Mouse (Mus musculus) neural tube, embryonic 11.5 days (tissue): ENCODE data around the gene Gpr18. TPM values are rescaled to one million over a fixed set of nuclear protein-coding genes. Genes with fewer than 3 reads are reported as not detected.
"Not testable (repeated sequence)": the region's sequence is repeated elsewhere in the genome, so short reads cannot be mapped to it uniquely, and the experiment has no call there.

Experiments
- ATAC-seq: fragments of 200-750 bp; cut with Nextera tagmentation; 2 replicates; pipeline ENCODE4 v1.8.0; 2017; ENCODE audit warnings: moderate number of reproducible peaks, mild to moderate bottlenecking, moderate TSS enrichment, moderate library complexity; ENCODE audit not compliant: insufficient read depth, low FRiP score, low TSS enrichment
- DNase-seq: peaks from one replicate; pipeline ENCODE4 v3.0.0-alpha.2; 2015; ENCODE audit warnings: low spot score
- H3K27ac ChIP-seq: fragments of 300-500 bp; sonication (generic); 2 replicates; pipeline ENCODE4 v1.5.1; 2014; ENCODE audit warnings: low read depth, mild to moderate bottlenecking, low read length
- H3K27me3 ChIP-seq: fragments of 300-500 bp; sonication (generic); 2 replicates; pipeline ENCODE4 v1.6.1; 2014; ENCODE audit warnings: mild to moderate bottlenecking, low read length, mixed read lengths; ENCODE audit not compliant: control insufficient read depth, insufficient read depth
- H3K36me3 ChIP-seq: fragments of 300-500 bp; sonication (generic); 2 replicates; pipeline ENCODE4 v1.6.1; 2014; ENCODE audit warnings: mild to moderate bottlenecking, low read length, moderate library complexity, mixed read lengths; ENCODE audit not compliant: control insufficient read depth, insufficient read depth
- H3K4me1 ChIP-seq: fragments of 300-500 bp; sonication (generic); 2 replicates; pipeline ENCODE4 v1.6.1; 2014; ENCODE audit warnings: low read length, mixed read lengths; ENCODE audit not compliant: control insufficient read depth, insufficient read depth
- H3K4me2 ChIP-seq: fragments of 300-500 bp; sonication (generic); 2 replicates; pipeline ENCODE4 v1.6.1; 2014; ENCODE audit warnings: low read depth, mild to moderate bottlenecking, moderate library complexity
- H3K4me3 ChIP-seq: fragments of 300-500 bp; sonication (generic); 2 replicates; pipeline ENCODE4 v1.5.1; 2014; ENCODE audit warnings: low read depth, low read length
- H3K9ac ChIP-seq: fragments of 300-500 bp; sonication (generic); 2 replicates; pipeline ENCODE4 v1.6.1; 2014; ENCODE audit warnings: mild to moderate bottlenecking, low read length
- H3K9me3 ChIP-seq: fragments of 300-500 bp; sonication (generic); 2 replicates; pipeline ENCODE4 v1.6.1; 2016; ENCODE audit warnings: low read length; ENCODE audit not compliant: control insufficient read depth
- WGBS: fragments of 180-500 bp; shearing (Covaris S2); extraction: QIAGEN DNeasy Blood & Tissue Kit; methylation state at CpG from one replicate; pipeline ENCODE4 v1.1.7; 2014; 5-methylcytosine and 5-hydroxymethylcytosine counted together
- polyA plus RNA-seq: library from polyadenylated mRNA; unstranded; fragments of >200 nt; fragmentation: Nextera tagmentation; extraction: Ambion mirVana; gene quantifications from 2 replicates; pipeline ENCODE4 v1.2.1, GENCODE M21; 2014

Gene Gpr18
- polyA plus RNA-seq, 1 experiment from 2014 or later = 0.15 TPM

DNA sequence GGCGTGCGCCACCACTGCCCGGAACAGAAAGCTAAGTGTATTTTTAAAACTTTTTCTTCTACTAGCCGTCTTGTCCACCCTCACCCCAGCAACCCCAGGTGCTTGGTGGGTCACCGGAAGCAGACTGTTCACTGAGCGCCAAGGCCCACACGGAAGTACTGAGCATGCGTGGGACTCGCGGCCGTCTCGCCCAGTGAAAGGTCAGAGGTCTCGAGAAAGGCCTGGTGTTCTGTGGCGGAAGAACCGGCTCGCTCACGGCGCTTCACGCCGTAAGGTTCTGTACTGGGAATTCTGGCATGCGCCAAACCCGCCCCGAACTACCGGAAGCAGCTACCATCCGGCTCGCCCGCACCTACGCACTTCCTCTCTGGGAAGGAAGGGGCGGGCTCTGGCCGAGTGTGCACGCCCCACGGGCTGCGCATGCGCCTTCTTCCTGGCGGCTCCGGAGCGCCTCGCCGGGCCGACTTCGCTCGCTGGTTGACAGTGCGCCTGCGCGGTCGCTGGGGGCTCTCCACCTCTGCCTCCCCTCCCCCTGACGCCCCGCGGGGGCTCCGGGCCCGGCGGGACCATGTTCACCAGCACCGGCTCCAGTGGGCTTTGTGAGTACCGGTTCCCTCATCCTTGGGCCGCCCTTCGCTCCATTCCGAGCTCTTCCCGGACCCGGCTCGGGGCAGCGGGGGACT is 37.3 kb downstream of the Gpr18 start, which contains the start of gene Ubac2:
TSS of gene Ubac2 (plus strand) at position 445 of the 683 bp plus-strand sequence.
- peak within 1 kb of the TSS; percentile 83 for H3K4me3 ChIP-seq
- DNase-seq = peak; percentile 99
- no peaks in the 10 kb centered on the region for H3K36me3 ChIP-seq
- no peaks in the 10 kb centered on the region for H3K27me3 ChIP-seq
- peak within 1 kb of the TSS; percentile 88 for H3K9ac ChIP-seq
- peak within 1 kb of the TSS; percentile 51 for H3K4me2 ChIP-seq
- peak within 1 kb of the TSS; percentile 84 for H3K27ac ChIP-seq
- no peaks in the 10 kb centered on the region for H3K9me3 ChIP-seq
- peak; percentile 97 for ATAC-seq
- WGBS = under 1% methylated on average over 61 of the region's 61 CpGs
- peaks cover 8% of the 10 kb centered on the region for H3K4me1 ChIP-seq

- Histone ChIP-seq H3K4me1 (peaks cover 8% of the 10 kb centered on the region), H3K9ac (peak overlapping the region; percentile 88), H3K27ac (peak overlapping the region; percentile 84), H3K27me3 (no peaks in the 10 kb centered on the region), H3K4me2 (peak overlapping the region; percentile 51), H3K36me3 (no peaks in the 10 kb centered on the region), H3K4me3 (peak overlapping the region; percentile 83), H3K9me3 (no peaks in the 10 kb centered on the region)
- DNase-seq (no peak), ATAC-seq (no peak)
- WGBS = 32% methylated on average over 8 of the region's 8 CpGs
Observed at GRCm38 (mm10) chr14:121877640-121878039, 37.9 kb downstream of the Gpr18 start.

- Histone ChIP-seq H3K4me2 (no peak overlapping the region), H3K36me3 (no peaks in the 10 kb centered on the region), H3K4me3 (no peak overlapping the region), H3K27me3 (no peaks in the 10 kb centered on the region), H3K27ac (no peak overlapping the region), H3K9ac (no peak overlapping the region), H3K4me1 (peaks cover 8% of the 10 kb centered on the region), H3K9me3 (no peaks in the 10 kb centered on the region)
- ATAC-seq (no peak), DNase-seq (no peak)
- WGBS = 86% methylated on average over 2 of the region's 2 CpGs
Observed at GRCm38 (mm10) chr14:121876860-121877259, 38.7 kb downstream of the Gpr18 start.

GRCm38 (mm10) chr14:121876190-121876589 is 39.4 kb downstream of the Gpr18 start:
- H3K36me3 ChIP-seq, H3K9me3 ChIP-seq, DNase-seq, H3K4me1 ChIP-seq, H3K27ac ChIP-seq, H3K4me2 ChIP-seq, ATAC-seq, H3K4me3 ChIP-seq, H3K9ac ChIP-seq, H3K27me3 ChIP-seq: not testable (repeated sequence)
- WGBS = 74% methylated on average over 2 of the region's 2 CpGs

GRCm38 (mm10) chr14:121873646-121874045 is 41.9 kb downstream of the Gpr18 start:
- H3K4me2 ChIP-seq = no peak overlapping the region
- no peak overlapping the region for H3K4me3 ChIP-seq
- H3K9ac ChIP-seq = no peak overlapping the region
- no peaks in the 10 kb centered on the region for H3K36me3 ChIP-seq
- no peaks in the 10 kb centered on the region for H3K27me3 ChIP-seq
- no peak for DNase-seq
- H3K4me1 ChIP-seq = no peaks in the 10 kb centered on the region
- H3K27ac ChIP-seq = no peak overlapping the region
- no peaks in the 10 kb centered on the region for H3K9me3 ChIP-seq
- ATAC-seq = no peak
- WGBS = 86% methylated on average over 4 of the region's 4 CpGs

- DNase-seq (no peak), ATAC-seq (no peak)
- H3K9ac ChIP-seq = no peak overlapping the region
- no peaks in the 10 kb centered on the region for H3K4me1 ChIP-seq
- no peaks in the 10 kb centered on the region for H3K36me3 ChIP-seq
- no peak overlapping the region for H3K4me3 ChIP-seq
- 76% methylated on average over 2 of the region's 2 CpGs for WGBS
- no peaks in the 10 kb centered on the region for H3K27me3 ChIP-seq
- no peak overlapping the region for H3K4me2 ChIP-seq
- no peaks in the 10 kb centered on the region for H3K9me3 ChIP-seq
- H3K27ac ChIP-seq = no peak overlapping the region
Observed at GRCm38 (mm10) chr14:121873172-121873571, 42.4 kb downstream of the Gpr18 start.

DNA sequence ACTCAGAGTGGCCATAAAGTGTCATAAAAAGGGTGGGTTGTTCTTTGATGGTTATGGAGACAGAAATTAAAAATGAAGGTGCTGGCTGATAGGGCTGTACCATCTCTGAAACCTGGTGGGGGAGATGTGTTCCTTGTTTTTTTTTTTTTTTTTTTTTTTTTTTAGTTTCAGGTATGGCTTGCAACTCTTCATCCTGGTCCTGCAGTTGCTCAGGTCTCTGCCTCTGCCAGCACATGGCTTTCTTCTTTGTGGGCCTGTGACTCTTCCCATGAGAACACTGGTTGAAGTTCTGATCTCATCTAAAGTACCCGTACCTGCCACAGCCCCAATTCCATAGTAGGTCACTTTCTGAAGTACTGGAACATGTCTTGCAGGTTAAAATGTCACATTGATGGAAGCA is 42.8 kb downstream of the Gpr18 start:
- no peaks in the 10 kb centered on the region for H3K36me3 ChIP-seq
- H3K27ac ChIP-seq = no peak overlapping the region
- WGBS = 86% methylated on average over 1 of the region's 1 CpGs
- ATAC-seq (no peak), DNase-seq (no peak)
- no peak overlapping the region for H3K4me2 ChIP-seq
- H3K4me1 ChIP-seq = no peaks in the 10 kb centered on the region
- no peak overlapping the region for H3K9ac ChIP-seq
- H3K27me3 ChIP-seq = no peaks in the 10 kb centered on the region
- no peaks in the 10 kb centered on the region for H3K9me3 ChIP-seq
- no peak overlapping the region for H3K4me3 ChIP-seq

DNA sequence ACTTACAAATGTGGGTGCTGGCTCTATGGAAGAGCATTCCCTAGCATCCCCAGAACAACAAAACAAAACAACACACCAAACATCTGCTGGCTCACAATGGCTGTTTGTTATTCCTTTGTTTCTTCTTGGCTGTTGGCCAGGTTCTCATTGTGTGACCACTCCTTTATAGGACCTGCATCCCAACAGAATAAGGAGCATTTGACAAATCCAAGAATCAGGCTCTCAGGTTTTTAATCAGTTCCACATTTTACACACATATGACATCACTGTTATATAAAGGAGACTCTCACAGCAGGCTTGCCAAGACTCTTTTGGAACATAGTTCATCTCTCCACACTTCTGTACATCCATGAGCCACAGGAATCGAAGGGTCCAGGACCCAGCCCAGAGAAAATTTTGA is 46.5 kb downstream of the Gpr18 start:
- Histone ChIP-seq H3K9me3 (no peaks in the 10 kb centered on the region), H3K9ac (no peak overlapping the region), H3K4me1 (no peaks in the 10 kb centered on the region), H3K4me2 (no peak overlapping the region), H3K27me3 (no peaks in the 10 kb centered on the region), H3K36me3 (no peaks in the 10 kb centered on the region), H3K4me3 (no peak overlapping the region), H3K27ac (no peak overlapping the region)
- DNase-seq (no peak), ATAC-seq (no peak)
- WGBS = 72% methylated on average over 1 of the region's 1 CpGs

DNA sequence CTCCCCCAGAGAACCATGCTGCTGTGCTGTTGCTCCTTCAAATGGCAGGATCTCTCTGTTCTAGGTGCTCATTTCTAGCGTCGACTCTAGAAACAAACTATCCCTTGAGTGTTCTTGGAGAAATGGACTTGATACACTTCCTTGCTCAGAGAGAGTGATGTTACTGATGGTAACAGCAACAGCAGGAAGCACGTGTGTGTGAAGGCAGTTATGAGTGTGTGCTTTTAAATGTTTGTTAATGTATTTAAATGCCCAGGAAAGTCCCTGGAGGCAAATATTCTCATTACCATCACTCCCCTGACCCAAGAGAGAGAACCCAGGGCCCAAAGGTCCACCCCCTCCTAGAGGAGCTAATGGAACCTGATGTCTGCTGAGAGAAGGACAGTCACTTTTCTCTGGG is 49.0 kb downstream of the Gpr18 start:
- Histone ChIP-seq H3K9me3 (no peaks in the 10 kb centered on the region), H3K4me3 (no peak overlapping the region), H3K27ac (no peak overlapping the region), H3K9ac (no peak overlapping the region), H3K36me3 (no peaks in the 10 kb centered on the region), H3K27me3 (no peaks in the 10 kb centered on the region), H3K4me1 (no peaks in the 10 kb centered on the region), H3K4me2 (no peak overlapping the region)
- DNase-seq (no peak), ATAC-seq (no peak)
- 73% methylated on average over 3 of the region's 3 CpGs for WGBS
